Mouse (Mus musculus) intestine, embryonic 16.5 days (tissue): Measurements from ENCODE around the gene Wdtc1. TPM values are rescaled to one million over a fixed set of nuclear protein-coding genes. Genes with fewer than 3 reads are reported as not detected.

Source experiments
- ATAC-seq: fragments of 200-750 bp; cut with Nextera tagmentation; 2 replicates; pipeline ENCODE4 v1.8.0; 2017; ENCODE audit warnings: moderate TSS enrichment, moderate library complexity
- H3K27ac ChIP-seq: fragments of 300-500 bp; sonication (generic); 2 replicates; pipeline ENCODE4 v1.5.1; 2014; ENCODE audit warnings: mild to moderate bottlenecking, low read length
- H3K27me3 ChIP-seq: fragments of 300-500 bp; sonication (generic); replicated peaks from 2 replicates; pipeline ENCODE4 v1.6.1; 2014; ENCODE audit warnings: low read length, control low read depth, mixed read lengths; ENCODE audit not compliant: control insufficient read depth, insufficient read depth
- H3K36me3 ChIP-seq: fragments of 300-500 bp; sonication (generic); 2 replicates; pipeline ENCODE4 v1.6.1; 2014; ENCODE audit warnings: low read length, control low read depth; ENCODE audit not compliant: control insufficient read depth, insufficient read depth
- H3K4me1 ChIP-seq: fragments of 300-500 bp; sonication (generic); 2 replicates; pipeline ENCODE4 v1.6.1; 2014; ENCODE audit warnings: low read length, control low read depth, mixed read lengths; ENCODE audit not compliant: control insufficient read depth, insufficient read depth
- H3K4me2 ChIP-seq: fragments of 300-500 bp; sonication (generic); 2 replicates; pipeline ENCODE4 v1.6.1; 2014; ENCODE audit warnings: low read depth, low read length, control low read depth
- H3K4me3 ChIP-seq: fragments of 300-500 bp; sonication (generic); 2 replicates; pipeline ENCODE4 v1.5.1; 2014; ENCODE audit warnings: mild to moderate bottlenecking, low read length
- H3K9ac ChIP-seq: fragments of 300-500 bp; sonication (generic); 2 replicates; pipeline ENCODE4 v1.6.1; 2014; ENCODE audit warnings: low read depth, low read length
- H3K9me3 ChIP-seq: fragments of 300-500 bp; sonication (generic); 2 replicates; pipeline ENCODE4 v1.6.1; 2016; ENCODE audit warnings: low read length, control low read depth; ENCODE audit not compliant: control insufficient read depth
- WGBS: fragments of 180-500 bp; shearing (Covaris S2); extraction: QIAGEN DNeasy Blood & Tissue Kit; methylation state at CpG from one replicate; pipeline ENCODE4 v1.1.7; 2014; 5-methylcytosine and 5-hydroxymethylcytosine counted together
- polyA plus RNA-seq: library from polyadenylated mRNA; unstranded; fragments of >200 nt; fragmentation: Nextera tagmentation; extraction: Ambion mirVana; gene quantifications from 2 replicates; pipeline ENCODE4 v1.2.1, GENCODE M21; 2015

The Wdtc1 gene
- polyA plus RNA-seq, 1 experiment from 2014 or later: 11.4 TPM

DNA sequence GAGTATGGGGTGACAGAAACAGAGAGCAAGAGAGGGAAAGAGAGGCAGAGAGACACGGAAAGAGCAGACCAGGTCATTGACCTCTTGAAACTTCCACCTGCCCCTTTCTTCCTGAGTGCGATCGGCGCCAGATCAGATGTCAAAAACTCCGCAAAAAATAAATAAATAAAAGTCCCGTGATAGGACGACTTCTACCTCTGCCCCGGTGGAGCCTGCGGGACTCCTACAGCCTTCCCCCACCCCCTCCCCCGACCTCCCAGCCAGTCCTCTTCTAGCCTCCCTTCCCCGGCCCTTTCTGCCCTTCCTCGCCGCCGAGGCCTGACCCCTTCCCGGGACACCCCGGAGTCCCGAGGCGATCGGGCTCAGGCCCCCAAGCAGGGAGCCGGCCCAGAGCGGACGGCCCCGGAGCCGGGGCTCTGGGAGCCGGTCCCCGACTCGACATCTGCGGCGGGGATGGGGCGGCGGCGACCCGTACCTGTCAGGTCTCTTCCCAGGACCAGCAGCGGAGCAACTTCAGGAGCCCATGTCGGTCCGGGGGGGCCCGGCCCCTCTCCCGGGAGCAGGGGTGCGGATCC is 14.7 kb downstream of the Wdtc1 start:
- Histone ChIP-seq H3K4me3 (peak overlapping the region; percentile 86), H3K4me2 (peak overlapping the region; percentile 78), H3K27me3 (no peaks in the 10 kb centered on the region), H3K36me3 (no peaks in the 10 kb centered on the region), H3K27ac (peak overlapping the region; percentile 23), H3K4me1 (peaks cover 6% of the 10 kb centered on the region), H3K9ac (peak overlapping the region; percentile 87), H3K9me3 (no peaks in the 10 kb centered on the region)
- ATAC-seq: peak; percentile 32; the same call in 1 of the 2 replicates
- 0% methylated on average over 39 of the region's 39 CpGs for WGBS

DNA sequence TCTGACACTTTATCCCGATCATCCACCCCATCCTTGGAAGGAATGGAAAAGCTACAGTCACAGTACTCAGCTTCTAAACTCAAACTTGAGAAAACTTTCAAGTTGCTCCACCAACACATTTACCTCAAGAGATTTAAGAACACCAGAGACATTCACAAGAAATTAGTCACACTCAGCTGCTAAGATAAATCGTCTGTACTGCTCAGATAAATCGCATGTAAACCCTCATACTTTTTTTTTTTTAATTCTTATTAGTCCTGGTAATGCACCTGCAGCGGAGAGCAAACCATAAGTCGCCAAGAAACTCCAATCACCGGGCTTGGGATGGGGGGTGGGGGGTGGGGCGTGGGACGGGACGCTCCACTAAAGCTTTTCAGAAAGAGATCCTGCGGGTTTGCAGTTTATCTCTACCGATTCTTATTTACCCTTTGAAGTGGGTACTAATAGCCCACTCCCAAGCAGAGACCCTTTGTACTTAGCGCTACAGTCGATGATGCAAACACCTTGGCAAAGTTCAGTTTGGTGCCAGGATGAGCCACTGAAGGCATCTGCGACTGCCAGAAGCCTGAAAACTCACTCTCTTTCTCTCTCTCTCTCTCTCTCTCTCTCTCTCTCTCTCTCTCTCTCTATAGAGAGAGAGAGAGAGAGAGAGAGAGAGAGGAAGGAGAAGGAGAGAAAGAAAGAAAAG is 15.3 kb downstream of the Wdtc1 start:
- no peak for ATAC-seq
- peak overlapping the region; percentile 86 for H3K4me3 ChIP-seq
- H3K27ac ChIP-seq: no peak overlapping the region
- H3K4me1 ChIP-seq: peaks cover 12% of the 10 kb centered on the region
- no peaks in the 10 kb centered on the region for H3K9me3 ChIP-seq
- 10% methylated on average over 14 of the region's 14 CpGs for WGBS
- no peaks in the 10 kb centered on the region for H3K27me3 ChIP-seq
- H3K9ac ChIP-seq: peak overlapping the region; percentile 87
- H3K4me2 ChIP-seq: peak overlapping the region; percentile 78
- no peaks in the 10 kb centered on the region for H3K36me3 ChIP-seq

DNA sequence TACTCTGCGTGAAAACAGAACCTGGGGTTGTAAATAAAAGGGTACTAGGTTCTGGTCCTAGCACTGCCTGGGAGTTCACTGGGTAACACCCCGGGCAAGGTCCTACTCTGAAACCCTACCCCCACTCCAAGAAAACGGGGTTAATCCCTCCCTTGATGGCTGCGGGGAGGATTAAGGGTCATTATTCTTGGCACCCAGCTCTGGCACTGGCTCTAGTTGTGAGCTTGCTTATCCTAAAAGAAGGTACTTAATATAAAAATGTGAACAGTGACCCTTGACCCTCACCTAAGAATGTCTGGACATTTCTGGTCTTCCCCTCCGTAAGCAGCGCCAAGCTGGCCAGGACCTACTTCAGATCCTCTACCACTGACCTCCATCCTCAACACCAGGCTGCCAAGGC is 20.0 kb downstream of the Wdtc1 start:
- H3K27me3 ChIP-seq: no peaks in the 10 kb centered on the region
- ATAC-seq: no peak
- H3K9me3 ChIP-seq: no peaks in the 10 kb centered on the region
- H3K27ac ChIP-seq: no peak overlapping the region
- H3K4me1 ChIP-seq: peaks cover 13% of the 10 kb centered on the region
- WGBS: 64% methylated on average over 6 of the region's 6 CpGs
- no peak overlapping the region for H3K4me2 ChIP-seq
- H3K36me3 ChIP-seq: no peaks in the 10 kb centered on the region
- no peak overlapping the region for H3K4me3 ChIP-seq
- H3K9ac ChIP-seq: peak overlapping the region; percentile 21; the same call in 1 of the 2 replicates

GRCm38 (mm10) chr4:133330296-133330695 is 23.0 kb downstream of the Wdtc1 start:
- no peaks in the 10 kb centered on the region for H3K27me3 ChIP-seq
- 82% methylated on average over 4 of the region's 4 CpGs for WGBS

DNA sequence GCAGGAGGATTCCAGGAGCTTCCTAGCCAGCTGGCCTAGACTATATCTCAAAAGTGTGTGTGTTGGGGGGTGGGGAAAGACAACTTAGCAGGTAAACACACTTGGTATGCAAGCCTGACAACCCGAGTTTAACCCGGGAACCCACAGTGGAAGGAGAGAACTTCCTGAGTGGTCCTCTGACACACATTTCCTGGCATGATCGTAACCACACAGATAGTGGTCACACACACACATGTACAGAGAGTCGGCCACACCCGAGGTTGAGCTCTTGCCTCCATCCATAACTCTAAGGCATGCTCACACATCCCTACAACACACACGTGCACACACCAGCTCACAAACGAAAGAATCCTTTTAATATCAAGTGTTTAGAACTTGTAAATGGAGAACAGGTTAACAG is 25.2 kb downstream of the Wdtc1 start:
- no peaks in the 10 kb centered on the region for H3K27me3 ChIP-seq
- no peak for ATAC-seq
- no peak overlapping the region for H3K4me3 ChIP-seq
- H3K9ac ChIP-seq: no peak overlapping the region
- no peaks in the 10 kb centered on the region for H3K9me3 ChIP-seq
- 64% methylated on average over 7 of the region's 7 CpGs for WGBS
- H3K36me3 ChIP-seq: no peaks in the 10 kb centered on the region
- H3K4me1 ChIP-seq: peaks cover 7% of the 10 kb centered on the region
- no peak overlapping the region for H3K4me2 ChIP-seq
- no peak overlapping the region for H3K27ac ChIP-seq

More at GRCm38 (mm10) chr4:133330296-133330695, 23.0 kb downstream of the Wdtc1 start:
- Histone ChIP-seq H3K4me3 (no peak overlapping the region), H3K36me3 (no peaks in the 10 kb centered on the region), H3K27ac (no peak overlapping the region), H3K4me1 (peaks cover 12% of the 10 kb centered on the region), H3K4me2 (no peak overlapping the region), H3K9me3 (no peaks in the 10 kb centered on the region), H3K9ac (no peak overlapping the region)
- ATAC-seq: no peak

DNA sequence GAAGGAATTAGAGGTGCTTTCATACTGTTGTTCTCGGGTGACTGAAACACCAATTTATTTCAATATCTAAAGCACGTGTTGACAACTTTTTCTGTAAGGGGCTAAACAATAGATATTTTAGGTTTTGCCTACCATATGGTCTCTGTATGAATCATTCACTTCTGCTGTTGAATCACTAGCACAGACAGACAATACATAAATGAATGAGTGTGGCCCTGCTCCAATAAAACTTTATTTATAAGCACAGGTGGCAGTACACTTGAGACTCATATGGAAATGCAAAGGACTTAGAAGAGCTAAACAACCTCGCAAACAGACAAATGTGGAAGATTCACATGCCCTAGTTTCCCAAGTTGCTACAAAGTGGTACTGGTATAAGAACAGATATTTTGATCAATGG is 33.6 kb downstream of the Wdtc1 start:
- no peak for ATAC-seq
- no peaks in the 10 kb centered on the region for H3K9me3 ChIP-seq
- H3K36me3 ChIP-seq: no peaks in the 10 kb centered on the region
- no peak overlapping the region for H3K9ac ChIP-seq
- H3K4me1 ChIP-seq: peaks cover 5% of the 10 kb centered on the region; the same call in 1 of the 2 replicates
- H3K27ac ChIP-seq: no peak overlapping the region
- 87% methylated on average over 3 of the region's 3 CpGs for WGBS
- no peak overlapping the region for H3K4me3 ChIP-seq
- H3K27me3 ChIP-seq: no peaks in the 10 kb centered on the region
- H3K4me2 ChIP-seq: no peak overlapping the region

DNA sequence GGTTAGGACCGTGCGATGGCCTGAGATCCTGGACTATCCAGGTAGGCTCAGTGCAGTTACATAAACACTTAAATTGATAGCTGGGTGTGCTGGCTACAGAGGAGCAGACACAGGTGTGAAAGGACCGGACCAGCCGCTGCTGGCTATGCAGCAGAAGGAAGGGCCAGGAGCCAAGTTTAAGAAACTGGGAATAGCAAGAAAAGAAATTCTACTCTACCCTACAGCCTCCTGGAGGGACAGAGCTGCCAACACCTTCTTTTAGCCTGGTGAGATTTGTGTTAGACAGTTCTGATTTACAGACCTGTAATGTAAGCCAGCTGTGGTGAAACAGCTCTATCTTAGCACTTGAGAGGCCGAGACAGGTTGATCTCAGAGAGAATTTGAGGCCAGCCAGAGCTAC is 37.3 kb downstream of the Wdtc1 start:
- H3K4me3 ChIP-seq: no peak overlapping the region
- WGBS: 84% methylated on average over 5 of the region's 5 CpGs
- H3K4me2 ChIP-seq: no peak overlapping the region
- no peaks in the 10 kb centered on the region for H3K9me3 ChIP-seq
- H3K9ac ChIP-seq: no peak overlapping the region
- no peaks in the 10 kb centered on the region for H3K36me3 ChIP-seq
- H3K27me3 ChIP-seq: no peaks in the 10 kb centered on the region
- no peak for ATAC-seq
- no peak overlapping the region for H3K27ac ChIP-seq
- peaks cover 5% of the 10 kb centered on the region; the same call in 1 of the 2 replicates for H3K4me1 ChIP-seq

DNA sequence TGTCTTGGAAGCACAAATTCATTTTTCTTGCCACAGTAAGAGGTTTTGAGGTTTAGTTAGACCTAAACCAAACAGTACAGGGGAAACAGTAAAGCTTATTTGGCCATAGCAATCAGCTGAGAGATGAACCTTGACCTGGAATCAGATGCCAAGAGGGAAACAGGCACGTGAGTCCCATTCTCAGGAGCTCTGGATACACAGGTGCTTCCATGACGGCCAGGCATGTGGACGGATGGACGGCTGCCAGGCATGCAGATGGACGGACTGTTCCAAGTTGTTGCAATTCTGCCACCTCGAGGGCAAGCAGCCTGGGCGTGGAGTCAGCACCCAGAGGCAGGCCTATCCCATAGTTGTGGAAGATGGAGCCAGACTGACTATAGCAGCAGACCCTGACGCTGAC is 38.4 kb downstream of the Wdtc1 start:
- no peaks in the 10 kb centered on the region for H3K36me3 ChIP-seq
- H3K27me3 ChIP-seq: no peaks in the 10 kb centered on the region
- 77% methylated on average over 8 of the region's 8 CpGs for WGBS
- H3K4me3 ChIP-seq: no peak overlapping the region
- peaks cover 5% of the 10 kb centered on the region; the same call in 1 of the 2 replicates for H3K4me1 ChIP-seq
- H3K9me3 ChIP-seq: no peaks in the 10 kb centered on the region
- no peak for ATAC-seq
- H3K27ac ChIP-seq: no peak overlapping the region
- no peak overlapping the region for H3K9ac ChIP-seq
- H3K4me2 ChIP-seq: no peak overlapping the region

DNA sequence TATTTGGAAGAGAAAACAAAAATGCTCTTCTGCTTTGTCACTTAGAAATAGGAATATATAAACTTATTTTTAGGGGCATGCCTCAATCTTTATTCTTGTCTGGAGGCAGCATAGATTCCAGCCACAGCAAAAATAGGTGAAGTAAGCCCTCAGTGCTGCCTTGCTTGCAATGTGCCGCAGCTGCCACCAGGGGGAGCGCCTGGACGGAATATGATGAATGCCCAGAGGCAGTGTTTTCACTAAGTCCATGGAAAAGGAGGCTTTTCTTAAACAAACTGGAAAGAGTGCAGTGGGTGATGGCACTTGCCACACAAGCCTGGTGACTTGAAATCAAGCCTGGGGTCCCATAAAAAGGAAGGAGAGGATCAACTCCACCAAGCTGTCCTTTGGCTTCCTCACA is 43.3 kb downstream of the Wdtc1 start:
- H3K27ac ChIP-seq: no peak overlapping the region
- 0% methylated on average over 3 of the region's 3 CpGs for WGBS
- H3K36me3 ChIP-seq: no peaks in the 10 kb centered on the region
- no peak overlapping the region for H3K9ac ChIP-seq
- H3K27me3 ChIP-seq: no peaks in the 10 kb centered on the region
- 0 out of 2 replicates have a peak, but pooled peaks cover under 1% of the 10 kb centered on the region for H3K4me1 ChIP-seq
- ATAC-seq: no peak
- no peaks in the 10 kb centered on the region for H3K9me3 ChIP-seq
- H3K4me3 ChIP-seq: no peak overlapping the region
- H3K4me2 ChIP-seq: no peak overlapping the region
